Mouse (Mus musculus) spleen, postnatal 0 days (tissue): Measurements from ENCODE around the gene Drg2. TPM values are rescaled to one million over a fixed set of nuclear protein-coding genes. Genes with fewer than 3 reads are reported as not detected.

ENCODE experiments used
- polyA plus RNA-seq: library from polyadenylated mRNA; unstranded; fragments of >200 nt; fragmentation: Nextera tagmentation; extraction: Ambion mirVana; gene quantifications from 2 replicates; pipeline ENCODE4 v1.2.1, GENCODE M21; 2015

The Drg2 gene
- polyA plus RNA-seq = 31.5 and 32.1 TPM in 2 replicates

DNA sequence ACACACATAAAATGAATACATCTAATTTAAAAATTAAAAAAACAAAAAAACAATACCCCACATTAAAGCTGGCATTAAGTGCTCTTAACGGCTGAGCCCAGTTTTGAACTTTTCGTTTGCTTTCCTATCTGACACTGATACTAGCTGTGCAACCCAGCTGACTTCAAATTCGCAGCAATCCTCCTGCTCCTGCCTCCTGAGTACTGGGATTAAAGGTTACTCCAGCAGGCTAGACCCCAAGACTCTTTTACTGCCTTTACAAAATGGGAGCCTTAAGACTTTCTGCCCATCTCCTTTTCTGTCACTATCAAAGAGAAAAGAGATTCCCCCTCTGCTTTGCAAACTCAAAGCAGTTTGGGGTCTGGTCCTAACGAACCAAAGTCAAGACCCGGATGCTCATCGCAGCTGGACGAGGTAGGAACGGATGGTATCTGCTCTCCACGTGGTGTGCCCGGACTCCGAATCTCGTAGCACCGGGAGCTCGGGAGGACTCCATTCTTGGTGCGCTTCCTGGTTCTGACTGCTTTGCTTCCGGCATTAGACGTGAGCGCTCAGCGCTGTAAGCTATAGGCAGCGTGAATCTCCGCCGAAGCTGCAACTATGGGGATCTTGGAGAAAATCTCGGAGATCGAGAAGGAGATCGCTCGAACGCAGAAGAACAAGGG lies at the start of gene Drg2:
Gene Drg2, plus strand, starts transcription at position 512 of the 665 bp plus-strand sequence.

DNA sequence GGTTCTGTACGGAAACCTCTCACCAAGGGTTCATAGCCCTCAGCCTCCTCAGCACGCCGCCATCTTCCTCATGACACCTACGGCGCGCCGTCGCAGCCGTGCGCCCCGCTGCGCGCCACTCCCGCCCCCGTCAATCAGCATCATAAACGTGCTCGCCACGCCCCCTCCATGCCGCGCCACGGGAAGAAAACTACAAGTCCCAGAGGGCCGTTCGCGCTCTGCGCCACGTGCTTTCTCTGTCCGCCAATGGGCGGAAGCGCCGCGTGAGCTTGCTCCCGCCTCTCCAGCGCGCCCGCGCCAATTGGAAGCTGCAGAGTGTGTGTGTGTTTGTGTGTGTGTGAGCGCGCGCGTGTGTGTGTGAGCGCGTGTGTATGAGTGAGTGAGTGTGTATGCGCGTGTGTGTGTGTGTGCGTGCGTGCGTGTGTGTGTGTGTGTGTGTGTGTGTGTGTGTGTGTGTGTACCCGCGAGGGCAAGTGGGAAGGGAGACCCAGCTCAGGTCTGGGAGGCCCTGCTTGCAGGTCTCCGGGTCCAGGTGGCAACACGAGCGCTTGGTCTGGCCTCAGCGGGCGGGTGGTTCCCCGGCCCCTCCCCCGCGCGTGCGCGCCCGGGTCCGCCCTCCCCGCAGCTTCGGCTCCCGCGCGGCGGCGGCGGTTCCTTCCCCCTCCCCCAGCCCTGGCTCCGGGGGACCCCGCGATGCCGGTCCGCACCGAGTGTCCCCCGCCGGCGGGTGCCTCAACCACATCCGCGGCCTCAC lies 37.3 kb upstream of the Drg2 start, which contains the start of gene Gid4:
Gene Gid4, plus strand, starts transcription at position 183 of the 754 bp plus-strand sequence.

DNA sequence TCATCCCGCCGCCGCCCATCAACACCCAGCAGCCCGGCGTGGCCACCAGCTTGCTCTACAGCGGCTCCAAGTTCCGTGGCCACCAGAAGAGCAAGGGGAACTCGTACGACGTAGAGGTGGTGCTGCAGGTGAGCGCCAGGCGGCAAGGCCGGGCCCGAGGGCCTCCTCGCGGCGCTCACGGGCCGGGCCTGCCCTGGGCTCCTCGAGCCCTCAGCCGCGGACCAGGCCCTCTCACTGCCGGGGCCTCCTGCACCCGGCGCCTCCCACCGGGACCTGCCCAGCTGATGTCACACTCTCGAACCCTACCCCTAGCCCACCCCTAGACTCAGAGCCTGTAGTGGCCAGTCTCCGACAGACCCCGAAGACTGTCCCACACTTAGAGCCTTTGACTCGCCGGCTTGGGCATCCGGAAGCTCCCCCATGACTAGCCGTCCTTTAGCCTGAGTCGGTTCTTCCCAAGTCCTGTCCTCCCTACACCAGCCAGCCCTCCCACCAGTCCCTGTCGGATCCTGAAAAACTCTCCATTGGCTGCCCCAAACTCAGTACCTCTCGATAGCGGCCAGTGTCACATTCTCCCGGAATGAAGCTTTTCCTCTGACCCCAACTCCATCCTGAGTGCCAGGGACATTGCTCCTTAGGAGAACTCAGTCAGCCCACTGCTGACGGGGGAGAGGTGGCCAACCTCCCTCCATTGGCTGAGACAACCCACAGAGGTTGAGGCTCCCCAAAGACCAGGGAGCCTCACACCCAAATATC lies 36.5 kb upstream of the Drg2 start, which contains the start of gene Atpaf2:
Gene Atpaf2, minus strand, starts transcription at position 741 of the 756 bp plus-strand sequence.

DNA sequence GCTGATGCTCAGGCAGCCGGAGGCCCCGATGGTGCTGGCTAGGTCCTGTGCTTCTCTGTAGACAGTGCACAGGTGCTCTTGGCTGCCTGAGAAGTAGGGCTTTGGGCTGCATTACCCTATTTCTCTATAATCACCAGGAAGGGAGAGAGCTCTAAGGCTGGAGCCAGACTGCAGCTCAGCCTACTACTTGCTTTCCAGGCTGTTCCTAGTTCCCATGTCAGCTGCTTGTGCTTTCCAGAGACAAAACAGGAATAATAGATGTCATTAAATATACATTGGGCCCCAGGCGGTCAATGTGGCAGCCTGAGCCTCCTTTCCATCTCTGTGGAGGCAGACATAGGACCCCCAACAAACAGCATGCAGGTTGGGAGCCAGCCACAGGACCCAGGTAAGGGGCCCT lies 14.6 kb downstream of the Drg2 start, which contains the start of gene Myo15:
Gene Myo15, plus strand, starts transcription at position 301 of the 400 bp plus-strand sequence.

Other genes with a start within 250 kb of the Drg2 start
- 31.0 and 37.9 TPM in 2 replicates for gene Srebf1, start 232.0 kb upstream of the Drg2 start, polyA plus RNA-seq
- 7.1 and 9.7 TPM in 2 replicates for gene Tom1l2, start 101.7 kb upstream of the Drg2 start, polyA plus RNA-seq
- gene Drc3, start 101.3 kb upstream of the Drg2 start, polyA plus RNA-seq = 0.31 and 0.67 TPM in 2 replicates
- 10.3 and 11.1 TPM in 2 replicates for gene Gid4, start 37.4 kb upstream of the Drg2 start, polyA plus RNA-seq
- 29.7 and 30.1 TPM in 2 replicates for gene Atpaf2, start 36.1 kb upstream of the Drg2 start, polyA plus RNA-seq
- gene Myo15, start 14.7 kb downstream of the Drg2 start, polyA plus RNA-seq = 0.08 and 0.13 TPM in 2 replicates
- gene Alkbh5, start 81.8 kb downstream of the Drg2 start, polyA plus RNA-seq = 25.1 and 26.9 TPM in 2 replicates
- gene Llgl1, start 245.1 kb downstream of the Drg2 start, polyA plus RNA-seq = 14.9 and 16.8 TPM in 2 replicates